Mouse (Mus musculus) midbrain, postnatal 0 days (tissue): Measurements from ENCODE around the gene Prtn3. TPM values are rescaled to one million over a fixed set of nuclear protein-coding genes. Genes with fewer than 3 reads are reported as not detected.

ENCODE experiments used
- ATAC-seq: fragments of 200-750 bp; cut with Nextera tagmentation; 2 replicates; pipeline ENCODE4 v1.8.0; 2017; ENCODE audit warnings: moderate number of reproducible peaks, mild to moderate bottlenecking, moderate TSS enrichment, moderate library complexity; ENCODE audit not compliant: low FRiP score
- DNase-seq: peaks from one replicate; pipeline ENCODE4 v3.0.0-alpha.2; 2015; ENCODE audit warnings: low spot score
- H3K27ac ChIP-seq: fragments of 300-500 bp; sonication (generic); 2 replicates; pipeline ENCODE4 v1.5.1; 2014; ENCODE audit warnings: low read depth, mild to moderate bottlenecking, low read length, mixed read lengths
- H3K27me3 ChIP-seq: fragments of 300-500 bp; sonication (generic); 2 replicates; pipeline ENCODE4 v1.6.1; 2014; ENCODE audit warnings: low read length, control low read depth, mixed read lengths; ENCODE audit not compliant: insufficient read depth
- H3K36me3 ChIP-seq: fragments of 300-500 bp; sonication (generic); 2 replicates; pipeline ENCODE4 v1.6.1; 2014; ENCODE audit warnings: low read length, control low read depth, mixed read lengths; ENCODE audit not compliant: insufficient read depth
- H3K4me1 ChIP-seq: fragments of 300-500 bp; sonication (generic); 2 replicates; pipeline ENCODE4 v1.6.1; 2014; ENCODE audit warnings: mild to moderate bottlenecking, control low read depth, antibody characterized with exemption, low read length, mixed read lengths; ENCODE audit not compliant: insufficient read depth
- H3K4me2 ChIP-seq: fragments of 300-500 bp; sonication (generic); 2 replicates; pipeline ENCODE4 v1.6.1; 2014; ENCODE audit warnings: low read depth, mild to moderate bottlenecking, low read length, mixed read lengths; ENCODE audit not compliant: poor library complexity, severe bottlenecking
- H3K4me3 ChIP-seq: fragments of 300-500 bp; sonication (generic); 2 replicates; pipeline ENCODE4 v1.5.1; 2014; ENCODE audit warnings: low read depth, mild to moderate bottlenecking, low read length, moderate library complexity
- H3K9ac ChIP-seq: fragments of 300-500 bp; sonication (generic); replicated peaks from 2 replicates; pipeline ENCODE4 v1.6.1; 2014; ENCODE audit warnings: mild to moderate bottlenecking, low read length, moderate library complexity, mixed read lengths; ENCODE audit not compliant: poor library complexity, severe bottlenecking
- H3K9me3 ChIP-seq: fragments of 300-500 bp; sonication (generic); 2 replicates; pipeline ENCODE4 v1.6.1; 2016; ENCODE audit warnings: low read length, control low read depth
- CTCF ChIP-seq: IDR thresholded peaks from 2 replicates; pipeline ENCODE4 v1.5.1; 2016; ENCODE audit warnings: antibody characterized with exemption, mild to moderate bottlenecking
- WGBS: fragments of 180-500 bp; shearing (Covaris S2); extraction: QIAGEN DNeasy Blood & Tissue Kit; methylation state at CpG from one replicate; pipeline ENCODE4 v1.1.7; 2014; 5-methylcytosine and 5-hydroxymethylcytosine counted together
- polyA plus RNA-seq: library from polyadenylated mRNA; unstranded; fragments of >200 nt; fragmentation: Nextera tagmentation; extraction: Ambion mirVana; gene quantifications from 2 replicates; pipeline ENCODE4 v1.2.1, GENCODE M21; 2015
- total RNA-seq: library from RNA; depleted of rRNA; stranded (reverse); fragments of >200 nt; gene quantifications from 2 replicates; pipeline ENCODE4 v1.2.3, GENCODE M21; 2014

The Prtn3 gene
- total and polyA plus RNA-seq, 2 experiments from 2014 or later: 7.5 to 11.7 TPM

GRCm38 (mm10) chr10:79853860-79854795, 20.1 kb upstream of the Prtn3 start, which contains the start of gene Ptbp1:
Gene Ptbp1 (plus strand): TSS chr10:79854427.
- TF ChIP-seq CTCF: no peak; the same call in 1 of the 2 replicates
- under 1% methylated on average over 74 of the region's 75 CpGs for WGBS
- Histone ChIP-seq H3K4me1 (peaks cover 41% of the 10 kb centered on the region), H3K9me3 (no peaks in the 10 kb centered on the region), H3K9ac (peak within 1 kb of the TSS; percentile 99), H3K27ac (peak within 1 kb of the TSS; percentile 100), H3K27me3 (no peaks in the 10 kb centered on the region), H3K36me3 (peaks cover 3% of the 10 kb centered on the region; the same call in 1 of the 2 replicates), H3K4me2 (peak within 1 kb of the TSS; percentile 93), H3K4me3 (peak within 1 kb of the TSS; percentile 93)
- DNase-seq (peak; percentile 100), ATAC-seq (peak; percentile 94)

DNA sequence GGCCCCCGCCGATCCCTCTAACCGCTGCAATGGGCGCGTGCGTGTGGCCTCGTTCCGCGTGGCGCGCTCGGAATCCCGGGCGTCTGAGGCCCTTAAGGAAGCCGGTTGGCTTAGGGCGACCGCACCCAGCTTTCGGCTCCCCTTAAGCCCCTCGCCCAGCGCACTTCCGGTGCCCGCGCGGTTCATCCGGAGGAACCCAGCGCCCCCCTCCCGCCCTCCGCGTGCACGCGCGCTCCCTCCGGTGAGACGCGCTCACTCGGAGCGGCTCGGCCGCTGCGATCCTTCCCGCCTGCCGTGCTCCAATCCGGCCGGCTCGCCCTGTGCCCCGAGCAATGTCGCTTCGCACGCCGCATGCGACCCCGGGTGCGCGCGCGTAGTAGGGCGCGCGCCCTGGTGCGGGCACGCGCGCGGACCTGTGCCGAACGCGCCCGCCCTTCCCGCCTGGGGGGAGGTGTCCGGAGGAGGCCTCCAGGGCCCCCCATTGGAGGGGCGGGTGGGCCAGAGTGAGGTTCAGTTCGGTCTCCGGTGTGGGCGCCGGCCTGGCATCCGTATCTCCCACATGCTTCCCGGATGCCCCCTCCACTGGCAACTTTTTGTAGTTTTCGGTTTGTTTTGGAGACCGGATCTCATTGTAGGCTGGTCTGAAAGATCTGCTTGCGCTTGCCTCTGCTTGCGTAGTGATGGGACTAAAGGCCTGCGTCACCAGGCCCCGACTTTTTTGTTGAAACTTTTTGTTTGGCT, 19.3 kb upstream of the Prtn3 start:
- DNase-seq: peak; percentile 74
- TF ChIP-seq CTCF: no peak
- peaks cover 41% of the 10 kb centered on the region for H3K4me1 ChIP-seq
- peak overlapping the region; percentile 93 for H3K4me3 ChIP-seq
- ATAC-seq: peak; percentile 35
- peak overlapping the region; percentile 99 for H3K9ac ChIP-seq
- H3K27me3 ChIP-seq: no peaks in the 10 kb centered on the region
- H3K27ac ChIP-seq: peak overlapping the region; percentile 100
- WGBS: under 1% methylated on average over 75 of the region's 83 CpGs
- peaks cover 12% of the 10 kb centered on the region for H3K36me3 ChIP-seq
- peak overlapping the region; percentile 93 for H3K4me2 ChIP-seq
- no peaks in the 10 kb centered on the region for H3K9me3 ChIP-seq

DNA sequence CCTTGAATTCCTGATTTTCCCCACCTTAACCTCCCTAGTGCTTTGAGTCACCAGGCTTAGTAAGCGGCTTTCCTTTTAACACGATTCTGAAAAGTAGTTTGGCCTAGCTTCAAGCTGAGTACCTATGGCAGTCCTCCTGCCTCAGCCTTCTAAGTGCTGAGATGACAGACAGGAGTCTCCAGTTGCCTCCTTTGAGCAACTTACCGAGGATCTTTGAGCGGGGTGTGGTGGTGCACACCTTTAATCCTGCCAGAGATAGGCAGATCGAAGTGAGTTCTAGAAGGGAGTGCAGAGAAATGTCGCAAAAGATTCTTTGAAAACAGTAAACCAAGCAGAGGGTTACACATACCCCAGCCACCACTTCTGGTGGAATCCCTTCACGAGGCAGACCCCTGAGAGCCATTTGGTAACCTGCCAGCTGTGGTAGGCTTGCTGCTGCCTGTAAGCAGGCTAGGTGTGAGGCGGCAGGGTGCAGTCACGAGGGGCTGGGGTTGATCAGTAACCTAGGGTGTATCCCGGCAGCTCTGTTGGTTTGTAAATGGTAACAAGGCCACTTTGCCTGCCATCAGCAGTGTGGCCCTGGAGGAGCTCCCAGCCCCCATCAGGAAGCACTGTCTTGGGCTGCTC, 18.6 kb upstream of the Prtn3 start:
- H3K9ac ChIP-seq: peak overlapping the region; percentile 99
- peaks cover 41% of the 10 kb centered on the region for H3K4me1 ChIP-seq
- 3% methylated on average over 10 of the region's 10 CpGs for WGBS
- H3K4me2 ChIP-seq: peak overlapping the region; percentile 93
- ATAC-seq: no peak
- H3K9me3 ChIP-seq: no peaks in the 10 kb centered on the region
- peak overlapping the region; percentile 100; the same call in 1 of the 2 replicates for H3K27ac ChIP-seq
- peak overlapping the region; percentile 93 for H3K4me3 ChIP-seq
- TF ChIP-seq CTCF: no peak
- H3K27me3 ChIP-seq: no peaks in the 10 kb centered on the region
- H3K36me3 ChIP-seq: peaks cover 18% of the 10 kb centered on the region
- DNase-seq: no peak

- H3K9me3 ChIP-seq: no peaks in the 10 kb centered on the region
- H3K9ac ChIP-seq: peak overlapping the region; percentile 99
- TF ChIP-seq CTCF: no peak
- ATAC-seq (no peak), DNase-seq (no peak)
- peaks cover 41% of the 10 kb centered on the region for H3K4me1 ChIP-seq
- H3K27ac ChIP-seq: no peak overlapping the region
- peak overlapping the region; percentile 93 for H3K4me2 ChIP-seq
- 28% methylated on average over 6 of the region's 6 CpGs for WGBS
- peak overlapping the region; percentile 93 for H3K4me3 ChIP-seq
- H3K36me3 ChIP-seq: peaks cover 25% of the 10 kb centered on the region
- no peaks in the 10 kb centered on the region for H3K27me3 ChIP-seq
Observed at GRCm38 (mm10) chr10:79856280-79856679, 18.0 kb upstream of the Prtn3 start.

- H3K4me2 ChIP-seq: peak overlapping the region; percentile 93
- peaks cover 29% of the 10 kb centered on the region for H3K36me3 ChIP-seq
- H3K27me3 ChIP-seq: no peaks in the 10 kb centered on the region
- 45% methylated on average over 7 of the region's 7 CpGs for WGBS
- no peak for ATAC-seq
- TF ChIP-seq CTCF: no peak
- peak overlapping the region; percentile 93 for H3K4me3 ChIP-seq
- DNase-seq: no peak
- H3K4me1 ChIP-seq: peaks cover 36% of the 10 kb centered on the region
- H3K9ac ChIP-seq: peak overlapping the region; percentile 99
- H3K27ac ChIP-seq: no peak overlapping the region
- H3K9me3 ChIP-seq: no peaks in the 10 kb centered on the region
Observed at GRCm38 (mm10) chr10:79856704-79857451, 17.4 kb upstream of the Prtn3 start.
